Mouse (Mus musculus): Measurements from ENCODE around the gene Fcgrt.

DNA sequence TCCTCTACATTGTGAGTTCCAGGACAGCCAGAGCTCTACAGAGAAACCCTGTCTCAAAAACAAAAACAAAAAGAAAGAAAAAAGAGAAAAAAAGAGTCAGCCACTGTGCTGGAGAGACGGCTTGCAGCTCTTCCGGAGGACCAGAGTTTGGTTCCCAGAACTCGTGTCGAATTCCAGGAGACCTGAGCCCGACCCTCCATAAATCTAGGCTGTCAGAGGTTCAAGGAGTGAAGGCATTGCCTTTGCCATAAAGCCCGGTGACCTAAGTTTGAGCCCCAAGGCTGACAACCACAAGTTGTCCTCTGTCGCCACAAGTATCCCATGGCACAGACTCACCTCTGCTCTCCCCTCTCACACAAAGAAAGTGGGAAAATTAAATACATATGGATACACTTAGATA, 9.5 kb downstream of the Fcgrt start:
- TF ChIP-seq CTCF (conservative IDR thresholded peaks at IDR 0.05; ENCODE audit: insufficient read depth, insufficient read length, low read depth, low read length) (no peak), POLR2A (IDR thresholded peaks at IDR 0.05; ENCODE audit: low read depth, low read length) (no peak)

All from kidney, adult 2 months (tissue).